Mouse (Mus musculus) kidney, adult 9 months (tissue): ENCODE data around the gene Abcb6.

Source experiments
- DNase-seq: peaks from one replicate; pipeline ENCODE4 v3.0.0; 2022

The Abcb6 gene

GRCm38 (mm10) chr1:75180105-75180590 lies at the start of gene Abcb6:
Abcb6 (minus strand) TSS chr1:75180392.
- DNase-seq = peak; percentile 95

GRCm38 (mm10) chr1:75229158-75229557 lies 49.0 kb upstream of the Abcb6 start:
- no peak for DNase-seq

DNA sequence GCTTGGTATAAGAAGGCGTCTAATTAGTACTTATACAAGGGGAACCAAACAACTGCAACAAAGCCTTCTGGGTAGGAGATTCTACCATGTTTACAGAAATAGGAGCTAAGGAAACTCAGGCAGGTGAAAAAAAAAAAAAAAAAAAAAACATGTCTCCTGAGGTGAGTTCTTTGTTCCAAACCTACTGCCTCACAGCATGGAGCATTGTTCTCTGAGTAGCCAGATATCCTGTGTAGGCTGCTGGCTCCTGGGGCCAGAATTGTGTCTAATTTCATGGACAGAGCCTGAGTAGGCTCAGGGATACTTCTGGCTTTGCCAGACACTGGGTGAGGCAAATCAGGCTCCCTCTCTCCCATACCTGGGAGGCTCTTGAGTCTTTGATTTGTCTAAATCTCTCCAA lies 47.5 kb upstream of the Abcb6 start:
- no peak for DNase-seq

- no peak for DNase-seq
Observed at GRCm38 (mm10) chr1:75226138-75226537, 45.9 kb upstream of the Abcb6 start.

DNA sequence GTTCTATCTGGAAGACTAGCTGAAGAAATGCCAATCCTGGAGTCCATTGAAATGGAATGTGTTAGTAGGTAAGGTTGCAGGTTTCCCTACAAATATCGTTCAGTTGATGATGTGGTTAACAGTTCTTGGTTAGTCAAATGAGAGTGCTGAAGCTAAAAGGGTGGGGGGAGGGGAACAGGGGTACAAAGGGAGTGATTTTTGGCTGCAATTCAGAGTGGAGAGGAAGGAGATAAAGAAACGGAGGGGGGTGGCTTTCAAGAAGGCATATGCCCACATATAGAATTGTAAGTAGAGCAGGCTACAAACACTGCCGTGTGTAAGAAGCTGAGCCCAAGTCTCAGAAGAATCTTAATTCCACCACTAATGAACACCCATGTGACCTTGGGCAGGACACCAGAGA lies 45.3 kb upstream of the Abcb6 start:
- DNase-seq = no peak

- no peak for DNase-seq
Observed at GRCm38 (mm10) chr1:75223532-75223931, 43.3 kb upstream of the Abcb6 start.

DNA sequence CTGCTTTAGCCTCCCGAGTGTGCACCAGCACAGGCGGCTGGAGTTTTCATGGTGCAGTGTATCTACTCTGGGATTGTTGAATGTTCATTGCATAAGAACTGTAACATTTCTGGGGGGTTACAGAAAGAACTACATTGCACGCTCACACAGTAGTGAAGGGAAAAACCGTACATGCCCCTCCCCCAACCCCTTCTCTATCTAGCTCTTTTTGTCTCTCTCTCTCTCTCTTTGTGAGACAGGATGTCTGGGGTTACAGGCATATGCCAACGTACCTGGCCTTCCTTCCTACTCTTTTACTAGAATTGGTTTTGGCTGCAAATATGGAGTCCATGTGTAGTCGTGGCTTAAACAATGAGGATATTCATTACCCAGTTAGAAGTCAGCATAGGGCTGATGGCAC lies 42.7 kb upstream of the Abcb6 start:
- no peak for DNase-seq

- no peak for DNase-seq
Observed at GRCm38 (mm10) chr1:75221538-75221937, 41.3 kb upstream of the Abcb6 start.

- DNase-seq = no peak
Observed at GRCm38 (mm10) chr1:75219531-75219930, 39.3 kb upstream of the Abcb6 start, which contains the start of gene Tuba4a. Tuba4a (minus strand) TSS chr1:75219865.

- DNase-seq = peak; percentile 98
Observed at GRCm38 (mm10) chr1:75219078-75219477, 38.9 kb upstream of the Abcb6 start.

GRCm38 (mm10) chr1:75218227-75219001 lies 38.2 kb upstream of the Abcb6 start:
- DNase-seq = peak; percentile 48

DNA sequence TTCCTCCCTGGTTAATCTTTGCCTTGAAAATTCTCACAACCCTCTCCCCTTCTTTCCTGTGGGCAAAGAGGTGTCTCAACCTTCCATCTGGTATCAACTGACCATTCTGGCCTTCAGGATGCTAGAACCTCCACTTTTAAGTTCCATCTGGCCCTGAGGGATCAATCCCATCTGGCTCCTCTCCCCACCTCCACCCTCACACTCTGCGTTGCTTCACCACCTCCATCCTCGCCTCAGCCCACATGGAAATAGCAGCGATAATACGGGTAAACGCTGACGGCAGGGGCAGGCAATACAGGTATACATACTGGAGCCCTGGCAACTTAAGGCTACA lies 37.7 kb upstream of the Abcb6 start:
- no peak for DNase-seq

DNA sequence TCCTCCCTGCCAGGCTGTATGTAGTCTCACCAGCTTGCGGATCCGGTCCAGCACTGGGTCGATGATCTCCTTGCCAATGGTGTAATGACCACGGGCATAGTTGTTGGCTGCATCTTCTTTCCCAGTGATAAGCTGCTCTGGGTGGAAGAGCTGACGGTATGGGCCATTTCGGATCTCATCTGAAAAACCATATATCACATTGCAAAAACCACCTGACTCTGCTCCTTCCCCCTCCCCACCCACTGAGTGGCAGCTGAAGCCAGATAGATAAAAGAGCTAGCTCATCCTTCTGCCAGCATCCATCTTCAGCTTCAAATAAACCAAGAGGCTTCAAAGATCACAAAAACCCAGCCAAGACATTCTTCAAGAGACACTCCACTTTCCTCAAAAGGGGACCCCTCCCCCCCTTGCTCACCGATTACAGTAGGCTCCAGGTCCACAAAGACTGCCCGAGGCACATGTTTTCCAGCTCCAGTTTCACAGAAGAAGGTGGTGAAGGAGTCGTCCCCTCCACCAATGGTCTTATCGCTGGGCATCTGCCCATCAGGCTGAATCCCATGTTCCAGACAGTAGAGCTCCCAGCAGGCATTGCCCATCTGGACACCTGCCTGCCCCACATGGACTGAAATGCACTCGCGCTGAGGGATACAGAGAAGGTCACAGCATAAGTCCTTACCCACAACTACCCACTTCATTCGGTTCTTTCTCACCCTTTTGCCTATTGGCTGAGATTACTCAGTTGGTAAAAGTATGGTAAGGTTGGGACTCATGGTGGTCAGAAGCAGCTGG lies 36.8 kb upstream of the Abcb6 start:
- peak; percentile 60 for DNase-seq

DNA sequence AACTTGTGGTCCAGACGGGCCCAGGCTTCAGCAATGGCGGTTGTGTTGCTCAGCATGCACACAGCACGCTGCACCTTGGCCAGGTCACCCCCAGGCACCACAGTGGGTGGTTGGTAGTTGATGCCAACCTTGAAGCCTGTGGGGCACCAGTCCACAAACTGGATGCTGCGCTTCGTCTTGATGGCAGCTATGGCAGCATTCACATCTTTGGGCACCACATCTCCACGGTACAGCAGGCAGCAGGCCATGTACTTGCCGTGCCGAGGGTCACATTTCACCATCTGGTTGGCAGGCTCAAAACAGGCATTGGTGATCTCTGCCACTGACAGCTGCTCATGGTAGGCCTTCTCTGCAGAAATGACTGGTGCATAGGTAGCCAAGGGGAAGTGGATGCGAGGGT lies 35.6 kb upstream of the Abcb6 start:
- DNase-seq = peak; percentile 37

- DNase-seq = peak; percentile 91
Observed at GRCm38 (mm10) chr1:75214886-75215285, 34.7 kb upstream of the Abcb6 start.

- peak; percentile 98 for DNase-seq
Observed at GRCm38 (mm10) chr1:75214442-75214841, 34.2 kb upstream of the Abcb6 start.

GRCm38 (mm10) chr1:75213096-75213495 lies 32.9 kb upstream of the Abcb6 start:
- DNase-seq = no peak

DNA sequence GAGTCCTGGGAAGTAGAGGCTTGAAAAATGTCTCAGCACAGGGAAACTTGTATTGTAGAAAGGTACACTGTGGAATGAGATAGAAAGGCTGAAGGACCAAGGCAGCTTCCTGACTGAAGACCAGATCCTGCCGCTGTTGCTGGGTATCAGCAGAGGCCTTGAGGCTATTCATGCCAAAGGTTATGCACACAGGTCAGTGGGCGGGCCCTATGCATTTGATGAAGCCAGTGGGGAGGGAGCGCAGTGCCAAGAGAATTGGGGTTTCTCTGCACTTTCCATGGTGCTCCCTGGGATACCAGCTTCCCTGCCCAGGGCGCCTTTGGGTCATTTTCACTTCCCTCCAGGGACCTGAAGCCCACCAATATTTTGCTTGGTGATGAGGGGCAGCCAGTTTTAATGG lies 32.4 kb upstream of the Abcb6 start:
- DNase-seq = peak; percentile 38

DNA sequence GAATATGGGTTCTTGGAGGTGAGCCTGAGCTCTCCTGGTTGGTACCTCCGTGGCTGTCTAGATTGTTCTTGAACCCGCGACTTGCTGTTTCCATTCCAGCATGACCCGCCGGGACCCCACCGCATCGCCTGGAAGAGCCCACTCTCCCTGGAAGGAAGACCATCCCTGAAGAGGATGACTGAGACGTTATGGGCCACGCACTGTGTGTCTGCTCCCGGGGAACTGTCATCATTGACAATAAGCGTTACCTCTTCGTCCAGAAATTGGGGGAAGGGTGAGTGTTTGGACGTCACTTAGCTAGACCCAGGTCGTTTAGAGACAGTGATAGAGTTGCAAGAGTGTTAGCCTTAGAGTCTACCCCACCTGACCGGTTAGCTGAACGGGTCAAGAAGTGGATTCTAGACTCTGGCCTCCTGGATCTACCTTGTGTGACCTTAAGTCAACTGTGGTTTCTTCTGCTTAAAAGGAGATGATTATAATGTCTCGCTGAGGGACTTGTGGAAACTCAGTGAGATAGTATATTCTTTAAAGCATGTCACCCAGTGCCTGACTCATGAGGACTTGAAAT lies 31.0 kb upstream of the Abcb6 start:
- peak; percentile 61 for DNase-seq

DNA sequence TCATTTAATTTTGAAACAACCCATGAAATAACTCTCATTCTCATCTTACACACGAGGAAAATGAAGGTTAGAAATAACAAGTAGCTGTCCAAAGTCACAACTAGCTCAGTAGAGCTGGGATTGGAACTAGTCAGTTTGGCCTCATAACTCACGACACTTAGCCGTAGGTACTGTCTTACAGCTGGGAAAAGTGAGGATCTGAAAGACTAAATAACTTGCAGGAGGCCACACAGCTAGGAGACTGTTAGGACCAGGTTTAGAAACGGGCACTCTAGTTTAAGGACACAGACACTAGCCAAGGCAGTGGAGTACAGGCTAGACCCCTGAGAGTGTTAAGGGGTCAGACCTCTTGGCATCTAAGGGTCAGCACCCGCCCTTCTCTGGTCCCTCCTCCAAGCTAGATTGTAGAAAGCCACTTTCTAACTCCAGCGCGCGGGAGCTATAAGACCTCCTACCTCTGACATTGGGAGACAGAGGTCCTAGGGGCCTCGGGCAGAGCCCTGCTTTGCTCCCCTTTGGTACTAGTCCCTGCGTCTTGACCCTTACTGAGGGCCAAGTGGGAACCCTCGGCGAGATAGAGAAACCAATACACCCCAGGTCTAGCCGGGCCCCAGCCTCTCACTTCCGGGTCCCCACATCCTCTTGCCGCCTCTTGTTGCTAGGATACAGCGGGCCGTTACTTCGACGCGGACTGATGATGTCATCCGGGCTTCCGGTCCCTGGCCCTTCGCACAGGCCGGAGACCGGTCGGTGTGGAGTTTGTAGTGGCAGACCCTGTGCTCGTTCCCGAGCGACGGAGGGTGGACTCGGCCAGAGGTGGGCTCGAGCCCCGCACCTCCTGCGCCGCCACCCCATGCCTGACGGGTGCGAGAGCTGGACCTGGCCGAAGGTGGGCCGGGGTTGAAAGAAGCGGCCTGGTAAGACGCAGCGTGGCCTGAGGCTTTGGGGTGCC lies 30.2 kb upstream of the Abcb6 start, which contains the start of the genes Glb1l and Stk16:
Gene Glb1l (minus strand): TSS at position 678 of the 952 bp plus-strand sequence.
Gene Stk16 (plus strand): TSS at position 703 of the 952 bp plus-strand sequence.
- peak; percentile 97 for DNase-seq

GRCm38 (mm10) chr1:75208967-75209678 lies 28.9 kb upstream of the Abcb6 start:
- peak; percentile 95 for DNase-seq

DNA sequence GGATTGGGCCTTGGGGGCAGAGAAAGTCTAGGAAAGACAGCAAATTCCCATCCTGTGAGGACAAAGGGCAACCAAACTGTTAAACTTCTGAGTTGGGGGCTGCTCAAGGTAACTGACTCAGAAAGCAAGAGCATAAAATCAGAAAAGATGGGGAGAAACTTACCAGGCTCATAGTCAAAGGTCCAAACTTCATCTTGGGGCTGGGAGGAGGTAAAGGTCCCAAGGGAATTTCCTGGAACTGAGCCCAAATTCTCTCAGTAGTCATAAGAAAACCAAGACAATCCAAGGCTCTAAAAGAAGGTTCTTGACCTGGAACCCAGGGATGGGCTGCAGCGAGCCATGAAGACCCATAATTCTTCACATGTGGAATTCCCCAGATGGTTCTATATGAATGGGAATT lies 21.0 kb upstream of the Abcb6 start:
- DNase-seq = peak; percentile 86
